ENCODE assay signal across 8 mouse cellular contexts in the genomic region with DNA sequence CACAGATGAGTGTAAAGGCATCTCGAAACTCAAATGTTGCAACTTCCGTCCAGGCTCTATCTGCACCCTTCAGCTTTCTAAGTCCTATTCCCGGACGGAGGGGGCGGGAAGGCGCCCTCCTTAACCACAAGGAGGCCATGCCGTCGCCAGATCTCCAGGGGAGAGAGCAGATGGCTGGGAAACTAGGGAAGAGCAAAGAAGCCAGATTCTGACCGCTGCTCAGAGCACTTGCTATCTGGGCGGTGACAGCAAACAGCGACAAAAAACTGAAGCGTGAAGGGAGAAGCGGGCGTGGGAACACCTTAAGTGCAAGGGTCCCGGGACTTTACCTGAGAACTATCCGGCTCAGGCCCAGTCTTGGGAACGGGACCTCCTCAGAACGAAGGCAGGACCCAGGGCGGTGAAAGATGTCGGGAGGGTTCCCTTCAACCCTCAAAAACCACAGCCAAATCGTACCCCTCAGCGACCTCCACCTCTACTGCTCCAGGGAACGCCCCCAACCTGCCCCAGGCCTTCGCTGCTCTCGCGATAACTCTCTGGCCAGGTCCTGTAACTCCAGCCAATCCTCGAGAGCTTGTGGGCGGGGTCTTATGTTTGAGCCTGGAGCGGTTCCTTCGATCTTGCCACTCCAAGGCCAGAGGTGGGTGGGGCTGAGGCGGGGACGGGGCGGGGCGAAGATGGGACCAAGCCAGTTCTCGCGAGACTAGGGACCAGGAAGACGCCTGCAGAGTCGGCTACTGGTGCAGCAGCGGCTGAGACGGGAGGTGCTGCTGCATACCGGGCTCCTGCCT. TPM values are rescaled to one million over a fixed set of nuclear protein-coding genes. Genes with fewer than 3 reads are reported as not detected.
DNase-seq lines count a peak whose midpoint lies in the region; ATAC-seq and TF ChIP-seq lines count a peak whose summit lies in the region.

A gene (minus strand): TSS at position 507 of the 791 bp plus-strand sequence.
A gene (plus strand): TSS at position 691 of the 791 bp plus-strand sequence.

- intact Hi-C loops in gastrocnemius, adult 2 months (cut with DNase I) = loop anchor here (10.0 kb wide), 2 partner anchors 331 to 731 kb away; a partner anchor contains a TSS
- intact Hi-C loops in left cerebral cortex, adult 2 months (cut with DNase I) = loop anchor here (1.0 to 5.0 kb wide), 3 partner anchors 49 to 374 kb away; a partner anchor contains a TSS

- peak within 1 kb of the TSS; percentile 77 for H3K4me3 ChIP-seq in gastrocnemius, adult 2 months
- peak within 1 kb of the TSS; percentile 93 for H3K4me3 ChIP-seq in hindbrain, postnatal 0 days (ENCODE audit: low read length)
- H3K4me3 ChIP-seq in left cerebral cortex, adult 2 months = peak within 1 kb of the TSS; percentile 100

- peak within 1 kb of the TSS; percentile 92 for H3K9ac ChIP-seq in hindbrain, postnatal 0 days (replicated peaks; ENCODE audit: low read length)

- H3K9me3 ChIP-seq in hindbrain, postnatal 0 days (ENCODE audit: low read length) = no peaks in the 10 kb centered on the region

- peak within 1 kb of the TSS; percentile 90 for H3K27ac ChIP-seq in gastrocnemius, adult 2 months
- H3K27ac ChIP-seq in hindbrain, postnatal 0 days = peak within 1 kb of the TSS; percentile 91
- peak within 1 kb of the TSS; percentile 93 for H3K27ac ChIP-seq in left cerebral cortex, adult 2 months

- peaks cover 9% of the 10 kb centered on the region; the same call in 1 of the 2 replicates for H3K4me1 ChIP-seq in hindbrain, postnatal 0 days (ENCODE audit: insufficient read depth, low read length)

- TF ChIP-seq CTCF in gastrocnemius, adult 2 months (IDR thresholded peaks at IDR 0.05) = peak; percentile 26; the same call in 1 of the 2 replicates
- TF ChIP-seq CTCF in hindbrain, postnatal 0 days (IDR thresholded peaks at IDR 0.05; ENCODE audit: low read depth) = peak; percentile 45
- peak; percentile 28 for TF ChIP-seq CTCF in left cerebral cortex, adult 2 months (IDR thresholded peaks at IDR 0.05)

- DNase-seq in ZHBTc4 (ENCODE audit: low read depth, low spot score) = peak; percentile 99
- peak; percentile 99 for DNase-seq in gastrocnemius, adult 2 months
- DNase-seq in hindbrain, postnatal 0 days (ENCODE audit: low spot score) = peak; percentile 99
- peak; percentile 91 to 96 for DNase-seq in left cerebral cortex, adult 2 months (ENCODE audit: extremely low spot score in 1 of 2, low spot score in 2 of 2)
- peak; percentile 97 for DNase-seq in right cerebral cortex, adult 2 months (ENCODE audit: low spot score in 2 of 2)
- DNase-seq in urinary bladder, postnatal 14 days (ENCODE audit: low spot score) = peak; percentile 99

- under 1% methylated on average over 41 of the region's 41 CpGs for WGBS in hindbrain, postnatal 0 days

- H3K4me2 ChIP-seq in hindbrain, postnatal 0 days (ENCODE audit: low read depth, low read length) = peak within 1 kb of the TSS; percentile 94

- ATAC-seq in common myeloid progenitor, adult 5-6 weeks (replicated peaks; ENCODE audit: low read depth, poor library complexity, severe bottlenecking) = peak; percentile 88
- peak; percentile 99 for ATAC-seq in hindbrain, postnatal 0 days
- peak; percentile 88 for ATAC-seq in megakaryocyte, adult 5-6 weeks (ENCODE audit: poor library complexity, severe bottlenecking)

- no peaks in the 10 kb centered on the region for H3K27me3 ChIP-seq in hindbrain, postnatal 0 days (ENCODE audit: insufficient read depth, low read length)

- no peaks in the 10 kb centered on the region for H3K36me3 ChIP-seq in hindbrain, postnatal 0 days (ENCODE audit: insufficient read depth, low read length)

RNA-seq across cellular contexts. Expression of the first gene that starts in this region (rescaled TPM):
- 43.5 and 43.7 TPM in 2 replicates for total RNA-seq in common myeloid progenitor, adult 5-6 weeks (2017)
- 10 to 100 TPM in 1 of 2 experiments, 1 to 10 TPM in 1; 6.8 to 11.2 TPM for total RNA-seq in gastrocnemius, adult 2 months (2021)
- total RNA-seq in hindbrain, postnatal 0 days (2014; rRNA removed) = 20.2 and 22.0 TPM in 2 replicates
- polyA plus RNA-seq in hindbrain, postnatal 0 days (2015; fragmentation: Nextera tagmentation; extraction: Ambion mirVana) = 7.1 and 8.4 TPM in 2 replicates
- 10 to 100 TPM; 18.7 to 20.9 TPM for total RNA-seq in left cerebral cortex, adult 2 months (2021)
- total RNA-seq in megakaryocyte, adult 5-6 weeks (2015) = 15.3 and 15.7 TPM in 2 replicates
- total RNA-seq in megakaryocyte, adult 5-6 weeks (2017) = 18.0 and 48.9 TPM in 2 replicates

RNA-seq across cellular contexts. Expression of the second gene that starts in this region (rescaled TPM):
- total RNA-seq in common myeloid progenitor, adult 5-6 weeks (2017) = 49.8 and 50.4 TPM in 2 replicates
- 10 to 100 TPM in 1 of 2 experiments, 1 to 10 TPM in 1; 9.6 to 11.3 TPM for total RNA-seq in gastrocnemius, adult 2 months (2021)
- total RNA-seq in hindbrain, postnatal 0 days (2014; rRNA removed) = 80.7 and 82.8 TPM in 2 replicates
- polyA plus RNA-seq in hindbrain, postnatal 0 days (2015; fragmentation: Nextera tagmentation; extraction: Ambion mirVana) = 47.1 and 47.8 TPM in 2 replicates
- 10 to 100 TPM; 94.0 to 98.8 TPM for total RNA-seq in left cerebral cortex, adult 2 months (2021)
- 48.7 and 57.3 TPM in 2 replicates for total RNA-seq in megakaryocyte, adult 5-6 weeks (2015)
- total RNA-seq in megakaryocyte, adult 5-6 weeks (2017) = 45.0 and 47.5 TPM in 2 replicates

Comparison
In these comparisons a context has a peak if more than half of its experiments do, and no peak if none do; other contexts are left out.
1. Peak in every context shown above with its lines: DNase-seq, ATAC-seq, H3K4me3 ChIP-seq and H3K27ac ChIP-seq.